Mouse (Mus musculus): ENCODE measurements around the gene Srd5a2. TPM values are rescaled to one million over a fixed set of nuclear protein-coding genes. Genes with fewer than 3 reads are reported as not detected.
"Not testable (repeated sequence)": the region's sequence is repeated elsewhere in the genome, so short reads cannot be mapped to it uniquely, and the experiment has no call there.

The Srd5a2 gene
- not detected for total RNA-seq (2021)
- long read RNA-seq, experiment 1: 0 reads
- long read RNA-seq, experiment 2: 0 reads

DNA sequence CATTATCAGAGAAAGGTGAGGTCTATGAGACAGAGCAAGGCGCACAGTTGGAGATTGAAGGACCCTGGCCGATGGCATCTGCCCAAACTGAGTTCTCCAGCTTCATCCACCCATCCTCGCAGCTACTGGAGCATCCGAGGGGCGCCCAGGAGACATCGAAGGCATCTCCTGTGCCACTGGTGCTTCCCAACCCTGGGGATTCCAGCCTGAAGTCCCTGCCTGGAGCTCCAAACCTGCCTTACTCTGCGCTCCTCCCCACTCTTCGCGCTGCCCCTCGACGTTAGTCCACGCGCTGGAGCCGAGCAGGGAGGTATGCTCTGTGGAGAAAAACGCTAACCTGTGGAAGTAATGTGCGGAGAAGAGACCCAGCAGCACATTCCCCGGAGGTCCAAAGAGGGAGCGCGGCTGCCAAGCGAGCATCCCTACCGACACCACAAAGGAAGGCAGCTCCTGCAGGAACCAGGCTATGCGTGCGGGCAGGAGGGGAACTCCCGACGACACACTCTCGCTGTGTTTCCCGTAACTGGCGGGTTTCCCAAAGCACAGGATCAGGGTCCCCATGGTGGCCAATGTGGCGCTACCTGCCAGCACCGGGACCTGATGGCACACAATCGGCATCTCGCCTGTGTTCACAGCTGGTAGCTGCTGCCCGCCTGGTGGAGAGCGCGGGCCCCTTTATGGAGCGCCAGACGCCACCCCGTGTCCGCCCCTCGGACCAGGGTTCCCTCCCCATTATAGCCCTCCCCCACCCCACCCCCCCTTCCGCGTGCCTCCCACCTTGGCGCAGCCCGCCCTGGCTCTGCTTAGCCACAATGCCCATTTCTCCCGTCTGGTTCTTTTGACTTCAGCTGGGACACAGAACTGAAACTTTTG, at the start of gene Srd5a2:
TSS of gene Srd5a2 (minus strand) at position 707 of the 873 bp plus-strand sequence.
- no peak for DNase-seq

- peak; percentile 29 to 65 for DNase-seq
Measured at GRCm38 (mm10) chr17:74088886-74089678, 41.4 kb upstream of the Srd5a2 start.

DNA sequence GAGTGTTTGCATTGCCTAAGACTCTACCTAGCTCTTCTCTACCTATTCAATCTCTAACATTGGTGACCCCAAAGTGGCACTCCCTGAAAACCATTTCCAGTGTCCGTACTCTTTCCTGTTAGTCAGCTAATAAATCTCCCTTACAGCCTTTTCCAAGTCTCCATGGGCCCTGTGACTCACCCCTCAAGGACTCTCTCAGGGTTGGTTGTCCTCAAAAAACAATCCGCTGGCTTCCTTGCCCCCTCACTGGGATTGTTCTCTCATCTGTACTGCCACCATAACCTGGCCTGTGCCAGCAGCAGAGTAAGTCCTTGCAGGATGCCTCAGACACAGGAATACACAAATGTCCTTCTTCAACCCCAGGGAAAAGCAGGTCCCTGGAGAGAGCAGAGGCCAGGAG, 40.3 kb upstream of the Srd5a2 start:
- no peak for DNase-seq

GRCm38 (mm10) chr17:74083370-74083769, 35.7 kb upstream of the Srd5a2 start:
- DNase-seq: no peak

GRCm38 (mm10) chr17:74080076-74080615, 32.4 kb upstream of the Srd5a2 start:
- DNase-seq: no peak

GRCm38 (mm10) chr17:74078776-74079495, 31.2 kb upstream of the Srd5a2 start:
- no peak for DNase-seq

DNA sequence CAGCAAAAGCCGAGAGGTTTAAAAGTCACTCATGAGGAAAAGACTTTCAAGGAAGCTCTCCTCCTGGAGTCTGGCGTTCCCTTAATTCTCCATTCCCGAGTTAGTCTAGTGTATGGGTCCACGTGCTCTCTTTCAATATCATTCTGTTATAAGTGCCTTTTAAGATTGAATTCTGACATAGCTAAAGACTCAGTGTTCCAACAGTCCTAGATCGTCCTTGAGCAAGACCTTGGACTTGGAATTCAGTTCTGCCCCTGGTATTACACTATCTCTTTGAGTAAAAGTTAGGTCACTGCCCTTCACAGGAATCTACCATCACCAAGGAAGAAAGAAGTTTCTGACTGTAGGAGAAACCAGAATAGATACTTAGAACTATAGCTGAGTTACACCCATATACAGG, 25.4 kb upstream of the Srd5a2 start:
- DNase-seq: not testable (repeated sequence)

GRCm38 (mm10) chr17:74062763-74063162, 15.0 kb upstream of the Srd5a2 start:
- DNase-seq: not testable (repeated sequence)

DNA sequence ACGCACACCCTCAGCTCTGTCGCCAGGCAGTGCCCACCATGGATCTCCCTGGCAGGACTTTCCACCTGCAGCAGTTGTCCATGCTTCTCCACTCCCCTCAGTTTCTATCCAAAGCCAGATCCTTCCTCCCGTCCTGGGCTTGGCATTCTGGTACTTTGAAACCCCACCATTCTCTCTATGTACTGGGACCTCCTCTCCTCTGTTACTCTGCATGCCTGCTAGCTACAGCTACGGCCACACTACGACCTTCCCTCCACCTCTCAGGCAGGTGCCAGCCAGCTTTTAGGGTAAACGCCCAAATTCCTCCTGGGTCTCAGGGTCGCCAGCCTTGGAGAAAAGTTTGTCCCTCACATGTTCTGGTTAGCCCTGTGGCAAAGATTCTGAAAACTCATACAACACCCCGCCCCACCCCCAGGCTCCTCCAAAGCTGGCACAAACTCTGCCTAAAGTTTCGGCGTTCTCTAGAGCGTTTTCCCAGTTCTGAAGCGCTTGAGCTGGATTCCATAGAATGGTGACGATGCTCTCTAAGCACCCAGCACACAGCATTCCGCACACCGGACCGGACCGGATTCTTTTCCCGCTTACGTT, 607 bp upstream of the Srd5a2 start:
- no peak for DNase-seq

DNA sequence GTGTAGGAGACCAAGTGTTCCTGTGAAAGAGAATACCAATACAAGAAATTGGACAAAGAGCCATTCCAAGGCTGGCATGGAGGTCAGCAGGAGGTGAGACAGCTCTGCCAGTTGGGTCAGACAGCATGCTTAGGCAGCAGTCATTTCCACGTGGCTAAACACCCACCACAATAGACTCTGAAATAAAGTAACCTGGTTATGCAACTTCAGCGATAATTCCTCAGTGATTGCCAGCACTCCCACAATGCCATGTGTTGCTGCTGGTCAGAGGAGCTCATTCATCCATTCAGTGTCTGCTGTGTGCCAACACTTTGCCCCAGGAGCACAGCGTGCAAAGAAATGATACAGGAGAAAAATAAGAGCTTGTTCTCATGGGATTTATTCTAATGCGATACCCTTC, 4.0 kb downstream of the Srd5a2 start:
- peak in 1 of 2 experiments; percentile 34 for DNase-seq

GRCm38 (mm10) chr17:74020526-74021203, 27.1 kb downstream of the Srd5a2 start:
- peak; percentile 83 to 93 for DNase-seq

DNA sequence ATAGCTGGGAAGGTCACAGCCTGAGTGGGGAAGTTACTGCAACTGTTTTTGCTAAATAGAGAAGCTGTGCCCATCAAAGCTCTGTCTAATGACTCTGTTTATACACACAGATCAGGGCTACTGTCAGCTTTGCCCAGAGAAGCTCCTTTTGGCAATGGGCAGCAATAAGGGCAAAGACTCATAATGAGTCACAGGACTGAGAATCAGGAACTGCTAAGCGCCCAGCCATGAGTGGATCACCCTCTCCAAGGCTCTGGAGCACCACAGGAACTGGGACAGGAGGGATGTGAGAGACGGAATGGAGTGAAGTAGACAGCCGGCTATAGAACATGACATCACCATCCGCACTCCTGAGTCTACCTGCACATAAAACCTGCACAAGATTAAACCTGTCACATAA, 29.4 kb downstream of the Srd5a2 start:
- DNase-seq: no peak

DNA sequence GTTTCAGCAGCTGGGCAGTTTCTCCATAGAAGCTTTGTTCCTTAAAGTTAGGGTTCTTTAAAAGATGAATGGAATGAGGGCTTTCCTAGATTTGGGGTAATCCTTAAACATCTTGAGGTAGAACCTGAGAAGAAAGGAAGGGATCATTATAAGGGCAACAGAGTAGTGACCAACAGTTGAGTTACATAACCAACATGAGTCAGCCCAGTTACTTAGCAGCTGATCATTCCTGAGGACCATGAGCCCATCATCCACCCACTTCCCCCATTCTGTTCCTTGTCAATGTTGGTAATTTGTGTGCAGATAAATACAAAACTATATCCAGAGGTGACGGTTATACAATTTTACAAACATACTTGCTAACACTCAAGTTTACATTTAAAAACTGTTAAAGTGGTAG, 30.1 kb downstream of the Srd5a2 start:
- no peak for DNase-seq

DNA sequence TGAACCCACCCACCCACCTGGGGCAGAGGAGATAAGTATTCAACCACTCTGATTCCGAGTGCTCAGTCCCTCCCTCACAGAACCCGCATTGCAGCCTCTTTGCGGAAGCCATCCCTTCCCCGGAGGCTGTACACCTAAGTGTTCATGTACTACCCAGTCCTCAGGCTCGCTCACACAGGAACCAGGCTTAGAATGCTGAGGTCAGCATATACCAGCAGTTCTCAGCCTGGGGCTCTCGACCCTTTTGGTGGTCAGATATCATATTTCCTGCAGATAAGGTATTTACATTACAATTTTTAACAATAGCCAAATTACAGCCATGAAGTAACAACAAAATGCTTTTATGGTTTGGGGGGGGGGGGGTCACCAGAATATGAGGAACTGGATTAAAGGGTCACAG, 32.6 kb downstream of the Srd5a2 start:
- DNase-seq: no peak

- DNase-seq: no peak
Measured at GRCm38 (mm10) chr17:74008680-74009079, 39.0 kb downstream of the Srd5a2 start.

DNA sequence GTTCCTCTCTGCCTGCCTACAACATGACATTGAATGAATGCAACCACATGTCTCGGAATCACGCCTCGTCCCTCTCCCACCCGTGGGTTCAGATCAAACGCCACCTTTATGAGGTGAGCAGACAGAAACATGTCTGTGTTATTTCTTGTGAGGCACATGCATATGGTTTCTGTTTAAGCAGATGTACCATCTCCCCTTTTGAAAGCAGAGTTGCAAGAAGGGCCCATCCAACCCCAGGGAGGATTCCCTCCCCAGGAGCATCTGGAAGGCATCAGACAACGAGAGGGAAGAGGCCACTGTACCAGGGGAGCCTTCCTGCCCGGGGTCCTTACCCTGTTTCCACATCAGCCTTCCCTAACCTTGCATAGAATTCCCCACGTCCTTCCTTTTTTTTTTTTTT, 40.7 kb downstream of the Srd5a2 start:
- no peak for DNase-seq

DNA sequence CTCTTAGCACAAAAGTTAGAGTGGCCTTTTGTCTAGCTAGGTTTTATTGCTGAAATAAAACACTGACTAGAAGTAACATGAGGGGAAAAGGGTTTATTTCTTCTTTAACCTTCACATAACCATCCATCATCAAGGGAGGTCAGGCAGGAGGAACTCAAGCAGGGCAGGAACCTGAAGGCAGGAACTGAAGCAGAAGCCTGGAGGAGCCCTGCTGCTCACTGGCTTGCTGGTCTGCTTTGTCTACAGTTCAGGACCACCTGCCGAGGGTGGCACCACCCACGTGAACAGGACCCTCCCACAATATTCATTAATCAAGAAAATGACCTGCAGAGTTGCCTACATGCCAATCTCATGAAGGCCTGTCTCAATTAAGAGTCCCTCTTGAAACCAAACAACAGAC, 45.3 kb downstream of the Srd5a2 start:
- no peak for DNase-seq

GRCm38 (mm10) chr17:73995907-73996645, 51.6 kb downstream of the Srd5a2 start:
- peak; percentile 42 to 68 for DNase-seq

DNA sequence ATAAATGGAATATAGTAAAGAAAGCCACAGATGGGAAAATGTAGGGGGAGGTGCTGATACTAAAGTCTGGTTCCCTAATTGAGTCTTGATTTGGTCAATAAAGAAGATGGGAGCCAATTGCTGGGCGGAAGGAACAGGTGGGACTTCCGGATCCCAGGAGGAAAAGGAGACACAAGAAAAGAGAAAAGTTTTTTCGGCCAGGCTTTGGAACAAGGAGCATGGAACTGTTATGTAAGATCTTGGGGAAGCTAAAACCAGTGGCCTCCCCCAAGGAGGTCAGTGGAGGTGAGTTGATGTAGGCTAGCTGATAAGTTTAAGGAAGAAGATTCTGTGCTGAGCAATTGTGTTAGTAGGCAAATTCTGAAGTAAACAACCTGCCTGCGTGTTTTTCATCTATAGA, 56.5 kb downstream of the Srd5a2 start:
- peak; percentile 44 to 81 for DNase-seq

DNA sequence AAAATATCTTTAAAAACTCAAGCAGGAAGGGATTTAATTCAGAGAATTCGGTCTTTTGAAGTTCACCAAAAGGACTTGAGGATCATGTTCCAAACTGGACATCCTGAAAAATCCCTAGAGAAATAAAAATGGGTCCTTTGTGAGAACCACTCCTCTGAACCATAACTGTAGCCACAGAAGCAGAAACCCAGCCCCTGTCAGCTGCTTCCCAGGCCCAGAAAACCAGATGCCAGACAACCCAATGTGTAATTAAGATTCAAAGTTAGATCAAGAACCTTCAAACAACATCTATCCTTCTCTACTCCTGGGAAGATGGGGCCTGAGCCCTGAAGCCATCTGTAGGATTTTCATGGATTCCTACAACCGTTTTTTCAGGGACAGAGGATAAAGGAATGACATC, 61.1 kb downstream of the Srd5a2 start:
- no peak for DNase-seq

All from heart, adult 18-20 months (tissue).